Mouse (Mus musculus): ENCODE results near the gene Ripk3. TPM values are rescaled to one million over a fixed set of nuclear protein-coding genes. Genes with fewer than 3 reads are reported as not detected.

Gene Ripk3
- 16.9 and 19.7 TPM in 2 replicates for polyA plus RNA-seq (2015; fragmentation: Nextera tagmentation; extraction: Ambion mirVana)

- peak within 1 kb of the TSS; percentile 88 for H3K4me2 ChIP-seq
- WGBS (ENCODE audit: insufficient replicate concordance): 2% methylated on average over 40 of the region's 40 CpGs
- peaks cover 15% of the 10 kb centered on the region for H3K4me1 ChIP-seq (replicated peaks)
- no peak within 1 kb of the TSS for H3K27ac ChIP-seq (replicated peaks)
- peak within 1 kb of the TSS; percentile 59 for H3K4me3 ChIP-seq (replicated peaks)
- peaks cover 32% of the 10 kb centered on the region for H3K27me3 ChIP-seq
- H3K9ac ChIP-seq: peak within 1 kb of the TSS; percentile 35
- no peaks in the 10 kb centered on the region for H3K9me3 ChIP-seq (replicated peaks)
- H3K36me3 ChIP-seq (replicated peaks): no peaks in the 10 kb centered on the region
- ATAC-seq (ENCODE audit: insufficient read depth): peak; percentile 32; the same call in 1 of the 2 replicates
These were observed at the start of gene Ripk3 for GRCm38 (mm10) chr14:55788256-55789050. Gene Ripk3, minus strand, starts transcription at chr14:55788865.

GRCm38 (mm10) chr14:55838312-55838711 lies 49.6 kb upstream of the Ripk3 start:
- H3K9me3 ChIP-seq (replicated peaks): no peaks in the 10 kb centered on the region
- 62% methylated on average over 5 of the region's 5 CpGs for WGBS (ENCODE audit: insufficient replicate concordance)
- ATAC-seq (ENCODE audit: insufficient read depth): 0 out of 2 replicates have a peak, but pooled peaks have one; percentile 28
- no peaks in the 10 kb centered on the region; the same call in 1 of the 2 replicates for H3K4me1 ChIP-seq (replicated peaks)
- H3K27me3 ChIP-seq: no peaks in the 10 kb centered on the region
- H3K9ac ChIP-seq: no peak overlapping the region
- H3K4me3 ChIP-seq (replicated peaks): no peak overlapping the region
- H3K27ac ChIP-seq (replicated peaks): no peak overlapping the region
- no peaks in the 10 kb centered on the region for H3K36me3 ChIP-seq (replicated peaks)
- no peak overlapping the region for H3K4me2 ChIP-seq

- 58% methylated on average over 5 of the region's 5 CpGs for WGBS (ENCODE audit: insufficient replicate concordance)
- no peak for ATAC-seq (ENCODE audit: insufficient read depth)
These were observed 46.3 kb upstream of the Ripk3 start for GRCm38 (mm10) chr14:55834808-55835533.

GRCm38 (mm10) chr14:55833126-55833525 lies 44.5 kb upstream of the Ripk3 start:
- WGBS (ENCODE audit: insufficient replicate concordance): 59% methylated on average over 4 of the region's 4 CpGs
- H3K27me3 ChIP-seq: peaks cover 27% of the 10 kb centered on the region
- H3K9me3 ChIP-seq (replicated peaks): no peaks in the 10 kb centered on the region
- H3K4me1 ChIP-seq (replicated peaks): no peaks in the 10 kb centered on the region
- no peak overlapping the region for H3K27ac ChIP-seq (replicated peaks)
- H3K9ac ChIP-seq: no peak overlapping the region
- ATAC-seq (ENCODE audit: insufficient read depth): no peak
- no peaks in the 10 kb centered on the region for H3K36me3 ChIP-seq (replicated peaks)
- H3K4me2 ChIP-seq: no peak overlapping the region
- no peak overlapping the region for H3K4me3 ChIP-seq (replicated peaks)

More at GRCm38 (mm10) chr14:55834808-55835533, 46.3 kb upstream of the Ripk3 start:
- H3K9ac ChIP-seq: no peak overlapping the region
- no peak overlapping the region for H3K4me2 ChIP-seq
- H3K27me3 ChIP-seq: peaks cover 10% of the 10 kb centered on the region; the same call in 1 of the 2 replicates
- H3K36me3 ChIP-seq (replicated peaks): no peaks in the 10 kb centered on the region
- no peaks in the 10 kb centered on the region for H3K9me3 ChIP-seq (replicated peaks)
- H3K4me3 ChIP-seq (replicated peaks): no peak overlapping the region
- no peak overlapping the region for H3K27ac ChIP-seq (replicated peaks)
- H3K4me1 ChIP-seq (replicated peaks): no peaks in the 10 kb centered on the region; the same call in 1 of the 2 replicates

GRCm38 (mm10) chr14:55830331-55830730 lies 41.7 kb upstream of the Ripk3 start:
- ATAC-seq (ENCODE audit: insufficient read depth): no peak
- no peak overlapping the region for H3K27ac ChIP-seq (replicated peaks)
- no peaks in the 10 kb centered on the region for H3K36me3 ChIP-seq (replicated peaks)
- H3K27me3 ChIP-seq: peaks cover 55% of the 10 kb centered on the region
- H3K4me2 ChIP-seq: no peak overlapping the region
- WGBS (ENCODE audit: insufficient replicate concordance): 53% methylated on average over 4 of the region's 4 CpGs
- H3K9me3 ChIP-seq (replicated peaks): no peaks in the 10 kb centered on the region
- H3K4me1 ChIP-seq (replicated peaks): peaks cover 2% of the 10 kb centered on the region; the same call in 1 of the 2 replicates
- no peak overlapping the region for H3K9ac ChIP-seq
- H3K4me3 ChIP-seq (replicated peaks): no peak overlapping the region

GRCm38 (mm10) chr14:55829854-55830253 lies 41.2 kb upstream of the Ripk3 start:
- Histone ChIP-seq H3K9me3 (replicated peaks) (no peaks in the 10 kb centered on the region), H3K4me1 (replicated peaks) (peaks cover 4% of the 10 kb centered on the region; the same call in 1 of the 2 replicates), H3K4me2 (no peak overlapping the region), H3K36me3 (replicated peaks) (no peaks in the 10 kb centered on the region), H3K4me3 (replicated peaks) (no peak overlapping the region), H3K27me3 (peaks cover 60% of the 10 kb centered on the region), H3K27ac (replicated peaks) (no peak overlapping the region), H3K9ac (no peak overlapping the region)
- WGBS (ENCODE audit: insufficient replicate concordance): 75% methylated on average over 16 of the region's 16 CpGs
- ATAC-seq (ENCODE audit: insufficient read depth): no peak

- H3K9ac ChIP-seq: no peak overlapping the region
- H3K9me3 ChIP-seq (replicated peaks): no peaks in the 10 kb centered on the region
- ATAC-seq (ENCODE audit: insufficient read depth): no peak
- H3K4me1 ChIP-seq (replicated peaks): peaks cover 10% of the 10 kb centered on the region
- H3K27ac ChIP-seq (replicated peaks): no peak overlapping the region
- H3K27me3 ChIP-seq: peaks cover 71% of the 10 kb centered on the region
- H3K4me2 ChIP-seq: no peak overlapping the region
- no peaks in the 10 kb centered on the region for H3K36me3 ChIP-seq (replicated peaks)
- WGBS (ENCODE audit: insufficient replicate concordance): 33% methylated on average over 3 of the region's 3 CpGs
- no peak overlapping the region for H3K4me3 ChIP-seq (replicated peaks)
These were observed 40.1 kb upstream of the Ripk3 start for GRCm38 (mm10) chr14:55828716-55829263.

GRCm38 (mm10) chr14:55826551-55827340 lies 38.1 kb upstream of the Ripk3 start:
- peaks cover 89% of the 10 kb centered on the region for H3K27me3 ChIP-seq
- no peaks in the 10 kb centered on the region for H3K36me3 ChIP-seq (replicated peaks)
- H3K27ac ChIP-seq (replicated peaks): no peak overlapping the region
- ATAC-seq (ENCODE audit: insufficient read depth): no peak
- no peak overlapping the region for H3K9ac ChIP-seq
- no peaks in the 10 kb centered on the region for H3K9me3 ChIP-seq (replicated peaks)
- peak overlapping the region; percentile 76; the same call in 1 of the 2 replicates for H3K4me2 ChIP-seq
- no peak overlapping the region for H3K4me3 ChIP-seq (replicated peaks)
- 24% methylated on average over 41 of the region's 41 CpGs for WGBS (ENCODE audit: insufficient replicate concordance)
- peaks cover 23% of the 10 kb centered on the region for H3K4me1 ChIP-seq (replicated peaks)

GRCm38 (mm10) chr14:55826142-55826541 lies 37.5 kb upstream of the Ripk3 start:
- Histone ChIP-seq H3K4me3 (replicated peaks) (no peak overlapping the region), H3K4me1 (replicated peaks) (peaks cover 23% of the 10 kb centered on the region), H3K4me2 (peak overlapping the region; percentile 76; the same call in 1 of the 2 replicates), H3K27me3 (peaks cover 89% of the 10 kb centered on the region), H3K9ac (no peak overlapping the region), H3K36me3 (replicated peaks) (no peaks in the 10 kb centered on the region), H3K9me3 (replicated peaks) (no peaks in the 10 kb centered on the region), H3K27ac (replicated peaks) (no peak overlapping the region)
- 12% methylated on average over 15 of the region's 15 CpGs for WGBS (ENCODE audit: insufficient replicate concordance)
- ATAC-seq (ENCODE audit: insufficient read depth): no peak

- Histone ChIP-seq H3K4me2 (peak overlapping the region; percentile 76), H3K36me3 (replicated peaks) (no peaks in the 10 kb centered on the region), H3K27ac (replicated peaks) (no peak overlapping the region), H3K9me3 (replicated peaks) (no peaks in the 10 kb centered on the region), H3K4me3 (replicated peaks) (peak overlapping the region; percentile 26), H3K9ac (no peak overlapping the region), H3K4me1 (replicated peaks) (peaks cover 23% of the 10 kb centered on the region), H3K27me3 (peaks cover 89% of the 10 kb centered on the region)
- ATAC-seq (ENCODE audit: insufficient read depth): no peak
- WGBS (ENCODE audit: insufficient replicate concordance): under 1% methylated on average over 28 of the region's 37 CpGs
These were observed 36.8 kb upstream of the Ripk3 start for GRCm38 (mm10) chr14:55825216-55826051.
